Mouse (Mus musculus) kidney, postnatal 10 days (tissue): ENCODE data around the gene Adap2.
A peak's percentile ranks its signal among the peaks of the same experiment; 100 is the strongest.
"Not testable (repeated sequence)": the region's sequence is repeated elsewhere in the genome, so short reads cannot be mapped to it uniquely, and the experiment has no call there.

Source experiments
- DNase-seq: peaks from one replicate; pipeline ENCODE4 v3.0.0; 2021; ENCODE audit warnings: mixed read lengths

Adap2 gene

DNA sequence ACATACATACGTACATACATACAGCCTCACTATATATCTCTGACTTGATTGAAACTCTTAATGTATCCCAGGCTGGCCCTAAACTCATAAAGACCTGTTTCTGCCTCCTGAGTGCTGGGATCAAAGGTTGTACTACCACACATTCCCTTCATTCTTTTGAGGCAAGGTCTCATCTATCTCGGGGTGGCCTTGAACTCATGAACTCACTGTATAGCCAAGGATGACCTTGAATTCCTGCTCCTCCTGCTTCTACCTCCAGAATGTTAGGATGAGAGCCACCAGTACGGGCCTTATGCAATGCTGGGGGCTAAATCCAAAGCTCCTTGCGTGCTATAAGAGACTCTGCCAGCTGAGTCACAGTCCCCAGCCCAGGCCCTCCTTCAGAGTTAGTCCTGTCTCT, 7.1 kb downstream of the Adap2 start:
- DNase-seq, result no peak

DNA sequence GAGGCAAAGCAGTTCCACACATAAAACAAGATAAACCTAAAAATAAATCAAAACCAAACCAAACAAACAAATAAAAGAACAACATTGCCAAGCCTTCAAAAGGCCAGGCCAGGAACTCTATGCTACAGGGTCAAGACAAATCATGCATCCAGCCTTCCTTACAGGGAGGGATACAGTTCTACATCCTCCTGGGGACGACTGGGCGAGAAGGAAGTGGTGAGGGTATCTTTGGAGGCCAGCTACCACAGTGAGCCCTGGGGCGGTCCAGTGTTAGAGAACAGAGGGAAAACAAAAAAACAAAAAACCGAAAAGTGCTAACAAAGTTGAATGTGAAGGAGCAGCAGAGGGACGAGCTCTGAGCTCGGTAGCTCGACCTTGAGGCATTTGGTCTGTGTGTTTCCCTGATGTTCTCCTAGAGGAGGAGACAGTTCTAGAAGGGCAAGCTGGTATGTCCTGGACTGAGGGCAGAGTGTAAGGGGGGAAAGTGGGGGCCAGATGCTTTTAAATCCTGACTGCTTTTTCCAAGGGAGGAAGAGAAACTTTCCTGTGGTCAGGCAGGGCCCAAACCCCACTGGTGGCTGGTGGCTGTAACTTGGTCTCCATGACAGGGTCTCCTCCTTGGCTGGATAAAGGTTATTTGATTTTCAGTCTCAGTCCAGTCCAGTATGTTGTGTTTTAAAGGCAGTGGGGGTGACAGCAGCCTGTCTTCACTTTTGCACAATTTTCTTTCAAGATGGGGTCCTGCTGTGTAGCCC, 9.6 kb downstream of the Adap2 start:
- no peak for DNase-seq

DNA sequence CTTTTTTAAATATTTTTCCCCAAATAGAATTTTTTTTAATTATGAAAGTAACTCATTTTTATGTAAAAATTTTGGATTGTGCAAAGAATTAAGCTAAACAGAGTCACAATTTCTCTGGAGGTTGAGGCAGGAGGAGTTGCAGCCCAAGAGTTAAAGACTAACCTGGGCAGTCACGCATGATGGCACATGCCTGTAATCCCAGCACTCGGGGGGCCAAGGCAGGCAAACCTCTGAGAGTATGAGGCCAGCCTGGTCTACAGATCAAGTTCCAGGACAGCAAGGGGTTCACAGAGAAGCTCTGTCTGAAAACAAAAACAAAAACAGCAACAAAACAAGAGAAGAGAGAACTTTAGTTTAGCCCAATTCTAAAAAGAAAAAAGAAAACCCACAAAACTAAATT, 10.3 kb downstream of the Adap2 start:
- DNase-seq, result no peak

GRCm38 (mm10) chr11:80168121-80168520, 14.2 kb downstream of the Adap2 start:
- no peak for DNase-seq

GRCm38 (mm10) chr11:80168611-80169249, 14.8 kb downstream of the Adap2 start:
- no peak for DNase-seq

GRCm38 (mm10) chr11:80169629-80170028, 15.7 kb downstream of the Adap2 start:
- DNase-seq, result no peak

- DNase-seq, result no peak
Observed at GRCm38 (mm10) chr11:80170351-80170750, 16.4 kb downstream of the Adap2 start.

- DNase-seq, result peak; percentile 74
Observed at GRCm38 (mm10) chr11:80171884-80172283, 18.0 kb downstream of the Adap2 start.

DNA sequence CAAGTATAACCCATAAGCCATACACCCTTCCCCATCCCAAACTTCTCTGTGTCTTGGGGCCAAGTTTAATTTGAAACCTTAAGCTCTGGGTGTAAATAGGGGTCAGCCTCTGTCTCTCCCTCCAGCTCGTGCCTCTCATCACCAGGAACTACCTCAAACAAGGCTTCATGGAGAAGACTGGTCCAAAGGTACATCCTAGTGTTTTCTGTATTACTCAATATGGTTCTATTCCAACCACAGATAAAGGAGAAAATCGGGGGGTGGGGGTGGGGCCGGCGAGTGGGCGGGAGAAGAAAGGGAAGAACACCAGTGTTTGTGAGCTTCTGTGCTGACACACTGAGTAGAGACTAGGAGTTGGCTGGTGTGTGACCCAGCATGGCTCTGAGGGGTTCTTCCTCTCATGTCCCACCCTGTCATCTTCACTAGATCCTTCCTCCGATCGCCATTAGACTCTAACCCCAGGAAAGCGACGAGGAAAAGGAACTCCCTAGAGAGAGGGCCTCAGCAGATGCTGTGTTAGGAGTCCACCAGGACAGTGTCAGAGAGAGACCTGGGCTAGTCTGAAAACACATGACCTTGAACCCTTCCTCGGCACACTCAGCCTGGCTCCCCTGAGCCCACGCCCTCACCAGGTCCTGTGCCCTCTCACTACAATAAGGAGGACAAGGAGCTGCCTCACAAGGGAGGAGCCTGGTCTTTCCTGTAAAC, 20.2 kb downstream of the Adap2 start:
- DNase-seq, result no peak

DNA sequence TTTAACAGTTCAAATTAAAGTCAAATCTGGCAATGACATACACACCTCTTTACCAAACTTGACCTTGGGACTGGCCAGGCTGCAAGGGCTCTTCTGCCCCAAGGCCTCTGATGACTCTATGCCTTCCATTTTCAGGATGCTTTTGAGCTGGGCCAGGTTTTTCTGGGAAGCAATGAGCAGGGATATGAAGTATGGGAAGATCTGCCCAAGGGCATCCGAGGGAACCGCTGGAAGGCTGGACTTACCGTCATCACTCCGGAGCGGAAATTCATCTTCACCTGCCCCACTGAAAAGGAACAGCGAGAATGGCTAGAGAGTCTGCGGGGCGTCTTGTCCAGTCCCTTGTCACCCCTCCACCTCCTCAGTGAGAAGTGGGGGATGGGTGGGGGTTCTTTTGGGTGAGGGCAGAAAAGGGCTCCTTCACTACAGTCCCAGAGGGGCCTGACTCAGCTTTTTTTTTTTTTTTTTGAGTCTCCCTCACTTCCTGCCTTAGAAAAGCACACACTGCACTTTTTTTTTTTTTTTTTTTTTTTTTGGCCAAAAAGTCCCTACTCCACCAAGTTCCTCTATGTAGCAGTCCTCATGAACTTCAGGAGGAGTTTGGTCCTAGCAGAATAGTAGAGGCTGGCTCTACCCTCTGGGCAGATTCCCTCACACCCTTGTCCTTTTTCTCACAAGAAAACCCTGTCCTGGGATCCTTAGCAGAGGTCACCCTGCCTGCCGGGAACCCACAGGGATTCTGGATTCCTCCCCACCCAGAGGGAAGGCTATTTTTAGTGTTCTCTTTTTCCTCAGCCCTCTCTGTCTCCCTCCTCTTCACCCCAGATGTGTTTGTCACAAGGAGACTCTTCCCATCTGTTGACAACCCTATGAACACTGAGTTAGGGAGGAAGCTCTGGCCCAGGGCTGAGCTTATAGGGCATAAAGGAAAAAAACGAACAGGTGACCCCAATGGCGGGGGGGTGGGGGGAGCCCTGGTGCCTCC, 23.3 kb downstream of the Adap2 start:
- peak; percentile 60 for DNase-seq

DNA sequence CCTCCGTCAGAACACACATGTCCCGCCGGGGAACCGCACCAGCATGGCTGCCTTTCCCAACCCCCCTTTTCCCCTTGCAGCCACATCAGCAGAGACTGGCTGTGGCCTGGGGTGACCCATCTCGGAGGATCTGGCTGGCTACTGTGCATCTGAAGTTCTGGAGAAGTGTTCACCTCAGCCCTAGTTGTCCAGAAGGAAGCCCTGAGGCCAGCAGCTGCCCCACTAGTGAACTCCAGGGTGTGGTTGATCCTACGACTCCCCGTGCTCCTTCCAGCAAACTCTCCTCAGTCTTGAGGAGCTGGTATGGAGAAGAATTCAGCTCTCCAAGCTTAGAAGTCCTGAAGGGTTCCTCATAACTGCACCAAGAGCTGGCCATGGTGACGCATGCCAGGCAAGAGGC, 24.4 kb downstream of the Adap2 start:
- no peak for DNase-seq

DNA sequence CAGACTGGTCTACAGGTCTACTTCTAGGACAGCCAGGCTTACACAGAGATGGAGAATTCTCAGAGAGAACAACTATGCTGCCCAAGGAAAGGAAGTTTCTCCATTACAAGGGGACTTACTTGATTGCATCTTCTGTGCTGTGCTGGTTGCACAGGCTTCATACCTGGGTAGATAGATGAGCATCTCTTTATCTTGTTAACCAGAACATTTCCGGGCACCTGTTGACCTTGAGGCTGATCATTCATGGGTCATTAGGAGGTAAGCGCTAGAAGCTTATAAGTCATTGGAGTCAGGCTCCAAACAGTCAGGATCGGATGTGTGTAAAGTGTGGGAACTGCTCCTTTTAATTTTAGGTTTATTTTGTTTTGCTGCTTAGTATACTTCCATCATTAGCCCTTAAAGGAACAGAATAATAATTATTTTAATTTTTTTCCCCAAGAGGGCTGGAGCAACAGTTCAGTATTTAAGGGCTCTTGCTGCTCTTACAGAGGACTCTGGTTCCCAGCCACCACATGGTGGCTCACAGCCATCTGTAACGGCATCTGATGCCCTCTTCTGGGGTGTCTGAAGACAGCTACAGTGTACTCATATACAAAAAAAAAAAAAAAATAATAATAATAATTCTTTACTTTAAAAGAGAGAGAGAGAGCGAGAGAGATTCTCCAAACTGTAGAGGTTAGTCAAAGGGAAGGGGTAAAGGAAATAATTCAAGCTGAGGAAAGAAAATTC, 27.3 kb downstream of the Adap2 start:
- DNase-seq, result no peak

DNA sequence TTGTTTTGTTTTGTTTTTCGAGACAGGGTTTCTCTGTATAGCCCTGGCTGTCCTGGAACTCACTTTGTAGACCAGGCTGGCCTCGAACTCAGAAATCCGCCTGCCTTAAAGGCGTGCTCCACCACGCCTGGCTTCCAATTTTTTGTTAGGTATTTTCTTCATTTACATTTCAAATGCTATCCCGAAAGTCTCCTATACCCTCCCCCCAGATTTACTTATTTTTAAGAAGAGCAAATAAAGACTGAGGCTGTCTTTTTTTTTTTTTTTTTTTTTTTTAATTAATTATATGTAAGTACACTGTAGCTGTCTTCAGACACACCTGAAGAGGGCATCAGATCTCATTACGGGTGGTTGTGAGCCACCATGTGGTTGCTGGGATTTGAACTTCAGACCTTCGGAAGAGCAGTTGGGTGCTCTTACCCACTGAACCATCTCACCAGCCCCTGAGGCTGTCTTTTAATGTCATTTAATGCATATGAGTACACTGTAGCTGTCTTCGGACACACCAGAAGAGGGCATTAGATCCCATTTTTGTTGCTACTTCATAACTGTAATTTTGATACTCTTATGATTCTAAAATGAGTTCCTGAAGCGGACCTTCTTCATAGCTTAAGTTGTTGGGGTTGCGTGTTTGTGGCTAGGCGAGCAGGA, 29.3 kb downstream of the Adap2 start:
- not testable (repeated sequence) for DNase-seq

- DNase-seq, result peak; percentile 98
Observed at GRCm38 (mm10) chr11:80183705-80184255, 29.9 kb downstream of the Adap2 start, which contains the start of gene Rnf135. Gene Rnf135, plus strand, starts transcription at chr11:80183851.

GRCm38 (mm10) chr11:80184531-80185071, 30.7 kb downstream of the Adap2 start:
- no peak for DNase-seq

DNA sequence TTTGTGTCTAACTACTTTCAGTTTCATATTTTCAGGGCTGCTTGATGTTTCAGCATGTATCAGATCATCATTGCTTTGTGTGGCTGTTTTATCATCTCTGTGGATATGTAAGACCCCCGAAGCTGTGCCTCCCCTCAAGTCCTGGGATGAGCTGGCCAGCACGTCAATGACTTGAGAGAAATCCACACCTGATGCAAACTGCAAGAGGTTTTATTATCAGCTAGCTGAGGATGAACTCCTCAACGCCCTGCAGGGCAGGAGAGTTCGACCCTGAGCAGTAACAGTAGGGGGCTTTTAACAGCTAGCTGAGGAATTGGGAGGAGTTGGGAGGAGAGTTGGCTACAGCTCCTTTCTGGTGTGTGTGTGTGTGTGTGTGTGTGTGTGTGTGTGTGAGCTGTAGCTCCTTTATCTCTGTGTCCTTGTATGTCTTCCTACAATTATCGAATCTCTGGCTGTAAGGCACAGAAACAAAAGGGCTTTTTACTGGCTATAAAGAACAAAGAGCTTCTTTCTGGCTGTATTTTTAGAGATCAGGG, 31.6 kb downstream of the Adap2 start:
- DNase-seq, result not testable (repeated sequence)

- DNase-seq, result no peak
Observed at GRCm38 (mm10) chr11:80190280-80190679, 36.4 kb downstream of the Adap2 start.

- DNase-seq, result no peak
Observed at GRCm38 (mm10) chr11:80193827-80194226, 39.9 kb downstream of the Adap2 start.

GRCm38 (mm10) chr11:80196351-80196750, 42.4 kb downstream of the Adap2 start:
- DNase-seq, result no peak

DNA sequence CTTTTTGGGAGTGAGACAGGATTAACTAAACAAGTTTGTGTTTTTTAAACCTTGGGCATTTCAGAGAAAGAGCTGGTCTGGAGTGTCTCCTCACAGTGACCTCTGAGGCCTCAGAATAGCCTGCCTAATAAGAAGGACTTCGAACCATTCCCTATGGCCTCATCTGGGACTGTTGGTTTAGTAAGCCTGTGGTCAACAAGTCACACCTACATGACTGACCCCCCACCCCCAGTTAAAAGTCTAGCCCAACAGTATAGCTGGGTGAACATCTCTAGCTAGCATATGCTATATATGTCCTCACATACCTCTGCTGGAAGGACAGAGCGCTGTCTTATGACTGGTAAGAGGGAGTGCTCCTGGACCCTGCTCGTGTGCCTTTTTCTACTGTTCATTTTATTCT, 45.4 kb downstream of the Adap2 start:
- no peak for DNase-seq
